Mouse (Mus musculus): ENCODE results near the gene Fkbpl. TPM values are rescaled to one million over a fixed set of nuclear protein-coding genes. Genes with fewer than 3 reads are reported as not detected.

Gene Fkbpl
- 11.9 and 12.0 TPM in 2 replicates for polyA plus RNA-seq (2014; fragmentation: Nextera tagmentation; extraction: Ambion mirVana)

GRCm38 (mm10) chr17:34644608-34645007, at the start of gene Fkbpl:
TSS of gene Fkbpl (plus strand) at chr17:34644764.
- H3K4me3 ChIP-seq (ENCODE audit: low read depth, low read length): peak within 1 kb of the TSS; percentile 52
- WGBS: under 1% methylated on average over 16 of the region's 16 CpGs
- peaks cover 14% of the 10 kb centered on the region; the same call in 1 of the 2 replicates for H3K4me1 ChIP-seq (ENCODE audit: control insufficient read depth, insufficient read depth, low read length)
- H3K9me3 ChIP-seq (ENCODE audit: control insufficient read depth, low read depth, low read length): no peaks in the 10 kb centered on the region
- peak within 1 kb of the TSS; percentile 63; the same call in 1 of the 2 replicates for H3K27ac ChIP-seq (ENCODE audit: low read length)
- ATAC-seq (ENCODE audit: insufficient number of reproducible peaks, insufficient read depth, low FRiP score, low read depth): peak; percentile 82
- no peaks in the 10 kb centered on the region for H3K27me3 ChIP-seq (ENCODE audit: control insufficient read depth, insufficient read depth, low read length)
- H3K4me2 ChIP-seq (replicated peaks; ENCODE audit: low read depth, low read length): peak within 1 kb of the TSS; percentile 60
- peaks cover 3% of the 10 kb centered on the region; the same call in 1 of the 2 replicates for H3K36me3 ChIP-seq (ENCODE audit: control insufficient read depth, insufficient read depth, low read length)
- H3K9ac ChIP-seq (replicated peaks; ENCODE audit: low read depth, low read length): peak within 1 kb of the TSS; percentile 56

- Histone ChIP-seq H3K36me3 (ENCODE audit: control insufficient read depth, insufficient read depth, low read length) (peaks cover 22% of the 10 kb centered on the region), H3K4me1 (ENCODE audit: control insufficient read depth, insufficient read depth, low read length) (peaks cover 33% of the 10 kb centered on the region), H3K9ac (replicated peaks; ENCODE audit: low read depth, low read length) (no peak overlapping the region), H3K4me2 (replicated peaks; ENCODE audit: low read depth, low read length) (no peak overlapping the region), H3K27ac (ENCODE audit: low read length) (no peak overlapping the region), H3K4me3 (ENCODE audit: low read depth, low read length) (no peak overlapping the region), H3K27me3 (ENCODE audit: control insufficient read depth, insufficient read depth, low read length) (no peaks in the 10 kb centered on the region), H3K9me3 (ENCODE audit: control insufficient read depth, low read depth, low read length) (no peaks in the 10 kb centered on the region)
- 59% methylated on average over 8 of the region's 8 CpGs for WGBS
- no peak for ATAC-seq (ENCODE audit: insufficient number of reproducible peaks, insufficient read depth, low FRiP score, low read depth)
These were observed 48.5 kb upstream of the Fkbpl start for GRCm38 (mm10) chr17:34596098-34596497.

- 17% methylated on average over 6 of the region's 6 CpGs for WGBS
- no peak within 1 kb of the TSS for H3K4me2 ChIP-seq (replicated peaks; ENCODE audit: low read depth, low read length)
- peaks cover 26% of the 10 kb centered on the region for H3K36me3 ChIP-seq (ENCODE audit: control insufficient read depth, insufficient read depth, low read length)
These were observed 46.9 kb upstream of the Fkbpl start, which contains the start of gene Ager for GRCm38 (mm10) chr17:34597566-34598095. TSS of gene Ager (plus strand) at chr17:34597862.

GRCm38 (mm10) chr17:34599891-34600290, 44.7 kb upstream of the Fkbpl start:
- Histone ChIP-seq H3K4me3 (ENCODE audit: low read depth, low read length) (no peak overlapping the region), H3K9me3 (ENCODE audit: control insufficient read depth, low read depth, low read length) (no peaks in the 10 kb centered on the region), H3K27me3 (ENCODE audit: control insufficient read depth, insufficient read depth, low read length) (no peaks in the 10 kb centered on the region), H3K36me3 (ENCODE audit: control insufficient read depth, insufficient read depth, low read length) (peaks cover 21% of the 10 kb centered on the region; the same call in 1 of the 2 replicates), H3K4me2 (replicated peaks; ENCODE audit: low read depth, low read length) (no peak overlapping the region), H3K9ac (replicated peaks; ENCODE audit: low read depth, low read length) (no peak overlapping the region), H3K4me1 (ENCODE audit: control insufficient read depth, insufficient read depth, low read length) (peaks cover 31% of the 10 kb centered on the region; the same call in 1 of the 2 replicates), H3K27ac (ENCODE audit: low read length) (no peak overlapping the region)
- ATAC-seq (ENCODE audit: insufficient number of reproducible peaks, insufficient read depth, low FRiP score, low read depth): no peak
- 79% methylated on average over 9 of the region's 9 CpGs for WGBS

More at GRCm38 (mm10) chr17:34597566-34598095, 46.9 kb upstream of the Fkbpl start, which contains the start of gene Ager:
- Histone ChIP-seq H3K27me3 (ENCODE audit: control insufficient read depth, insufficient read depth, low read length) (no peaks in the 10 kb centered on the region), H3K4me1 (ENCODE audit: control insufficient read depth, insufficient read depth, low read length) (peaks cover 36% of the 10 kb centered on the region; the same call in 1 of the 2 replicates), H3K27ac (ENCODE audit: low read length) (peak within 1 kb of the TSS; percentile 58; the same call in 1 of the 2 replicates), H3K9me3 (ENCODE audit: control insufficient read depth, low read depth, low read length) (no peaks in the 10 kb centered on the region), H3K4me3 (ENCODE audit: low read depth, low read length) (no peak within 1 kb of the TSS), H3K9ac (replicated peaks; ENCODE audit: low read depth, low read length) (0 out of 2 replicates have a peak within 1 kb of the TSS, but pooled peaks have one; percentile 14)
- ATAC-seq (ENCODE audit: insufficient number of reproducible peaks, insufficient read depth, low FRiP score, low read depth): no peak

GRCm38 (mm10) chr17:34601796-34602195, 42.8 kb upstream of the Fkbpl start:
- peaks cover 32% of the 10 kb centered on the region for H3K4me1 ChIP-seq (ENCODE audit: control insufficient read depth, insufficient read depth, low read length)
- no peak overlapping the region for H3K27ac ChIP-seq (ENCODE audit: low read length)
- 88% methylated on average over 12 of the region's 12 CpGs for WGBS
- peaks cover 9% of the 10 kb centered on the region; the same call in 1 of the 2 replicates for H3K36me3 ChIP-seq (ENCODE audit: control insufficient read depth, insufficient read depth, low read length)
- 0 out of 2 replicates have a peak overlapping the region, but pooled peaks have one; percentile 90 for H3K4me2 ChIP-seq (replicated peaks; ENCODE audit: low read depth, low read length)
- no peak overlapping the region for H3K4me3 ChIP-seq (ENCODE audit: low read depth, low read length)
- no peaks in the 10 kb centered on the region for H3K9me3 ChIP-seq (ENCODE audit: control insufficient read depth, low read depth, low read length)
- H3K9ac ChIP-seq (replicated peaks; ENCODE audit: low read depth, low read length): no peak overlapping the region; the same call in 1 of the 2 replicates
- H3K27me3 ChIP-seq (ENCODE audit: control insufficient read depth, insufficient read depth, low read length): no peaks in the 10 kb centered on the region
- no peak for ATAC-seq (ENCODE audit: insufficient number of reproducible peaks, insufficient read depth, low FRiP score, low read depth)

- peaks cover 27% of the 10 kb centered on the region for H3K4me1 ChIP-seq (ENCODE audit: control insufficient read depth, insufficient read depth, low read length)
- peaks cover 9% of the 10 kb centered on the region; the same call in 1 of the 2 replicates for H3K36me3 ChIP-seq (ENCODE audit: control insufficient read depth, insufficient read depth, low read length)
- under 1% methylated on average over 30 of the region's 30 CpGs for WGBS
- peak within 1 kb of the TSS; percentile 76 for H3K4me3 ChIP-seq (ENCODE audit: low read depth, low read length)
- no peaks in the 10 kb centered on the region for H3K9me3 ChIP-seq (ENCODE audit: control insufficient read depth, low read depth, low read length)
- H3K4me2 ChIP-seq (replicated peaks; ENCODE audit: low read depth, low read length): peak within 1 kb of the TSS; percentile 95
- peak within 1 kb of the TSS; percentile 93 for H3K27ac ChIP-seq (ENCODE audit: low read length)
- H3K27me3 ChIP-seq (ENCODE audit: control insufficient read depth, insufficient read depth, low read length): no peaks in the 10 kb centered on the region
- peak; percentile 94 for ATAC-seq (ENCODE audit: insufficient number of reproducible peaks, insufficient read depth, low FRiP score, low read depth)
- peak within 1 kb of the TSS; percentile 84 for H3K9ac ChIP-seq (replicated peaks; ENCODE audit: low read depth, low read length)
These were observed 41.0 kb upstream of the Fkbpl start, which contains the start of gene Rnf5 for GRCm38 (mm10) chr17:34603375-34604060. TSS of gene Rnf5 (minus strand) at chr17:34603690.

- peaks cover 9% of the 10 kb centered on the region; the same call in 1 of the 2 replicates for H3K36me3 ChIP-seq (ENCODE audit: control insufficient read depth, insufficient read depth, low read length)
- ATAC-seq (ENCODE audit: insufficient number of reproducible peaks, insufficient read depth, low FRiP score, low read depth): peak; percentile 89
- peak within 1 kb of the TSS; percentile 95 for H3K4me2 ChIP-seq (replicated peaks; ENCODE audit: low read depth, low read length)
- H3K4me3 ChIP-seq (ENCODE audit: low read depth, low read length): peak within 1 kb of the TSS; percentile 76
- H3K9ac ChIP-seq (replicated peaks; ENCODE audit: low read depth, low read length): peak within 1 kb of the TSS; percentile 84
- H3K9me3 ChIP-seq (ENCODE audit: control insufficient read depth, low read depth, low read length): no peaks in the 10 kb centered on the region
- no peaks in the 10 kb centered on the region for H3K27me3 ChIP-seq (ENCODE audit: control insufficient read depth, insufficient read depth, low read length)
- peak within 1 kb of the TSS; percentile 93 for H3K27ac ChIP-seq (ENCODE audit: low read length)
- H3K4me1 ChIP-seq (ENCODE audit: control insufficient read depth, insufficient read depth, low read length): peaks cover 27% of the 10 kb centered on the region
- under 1% methylated on average over 33 of the region's 35 CpGs for WGBS
These were observed 40.5 kb upstream of the Fkbpl start, which contains the start of gene Agpat1 for GRCm38 (mm10) chr17:34604061-34604508. TSS of gene Agpat1 (plus strand) at chr17:34604262.

GRCm38 (mm10) chr17:34604511-34605237, 39.9 kb upstream of the Fkbpl start:
- H3K9me3 ChIP-seq (ENCODE audit: control insufficient read depth, low read depth, low read length): no peaks in the 10 kb centered on the region
- WGBS: 16% methylated on average over 24 of the region's 24 CpGs
- H3K27ac ChIP-seq (ENCODE audit: low read length): peak overlapping the region; percentile 93
- H3K4me2 ChIP-seq (replicated peaks; ENCODE audit: low read depth, low read length): peak overlapping the region; percentile 95
- 0 out of 2 replicates have a peak, but pooled peaks have one; percentile 0 for ATAC-seq (ENCODE audit: insufficient number of reproducible peaks, insufficient read depth, low FRiP score, low read depth)
- H3K27me3 ChIP-seq (ENCODE audit: control insufficient read depth, insufficient read depth, low read length): no peaks in the 10 kb centered on the region
- H3K9ac ChIP-seq (replicated peaks; ENCODE audit: low read depth, low read length): peak overlapping the region; percentile 41
- peaks cover 9% of the 10 kb centered on the region; the same call in 1 of the 2 replicates for H3K36me3 ChIP-seq (ENCODE audit: control insufficient read depth, insufficient read depth, low read length)
- H3K4me1 ChIP-seq (ENCODE audit: control insufficient read depth, insufficient read depth, low read length): peaks cover 27% of the 10 kb centered on the region
- peak overlapping the region; percentile 73 for H3K4me3 ChIP-seq (ENCODE audit: low read depth, low read length)

Measured in stomach, embryonic 14.5 days (tissue).